Mouse (Mus musculus) hindbrain, embryonic 15.5 days (tissue): ENCODE measurements around the gene Trpc2. TPM values are rescaled to one million over a fixed set of nuclear protein-coding genes. Genes with fewer than 3 reads are reported as not detected.

ENCODE experiments used
- polyA plus RNA-seq: library from polyadenylated mRNA; unstranded; fragments of >200 nt; fragmentation: Nextera tagmentation; extraction: Ambion mirVana; gene quantifications from 2 replicates; pipeline ENCODE4 v1.2.1, GENCODE M21; 2015

The Trpc2 gene
- polyA plus RNA-seq, 1 experiment from 2014 or later: not detected

Other genes starting within 250 kb of the Trpc2 start
- gene Inppl1, start 244.9 kb upstream of the Trpc2 start, polyA plus RNA-seq: 17.2 and 18.2 TPM in 2 replicates
- gene Folr2, start 225.9 kb upstream of the Trpc2 start, polyA plus RNA-seq: 2.4 and 2.9 TPM in 2 replicates
- gene Anapc15, start 219.4 kb upstream of the Trpc2 start, polyA plus RNA-seq: 72.9 and 77.5 TPM in 2 replicates
- 29.8 and 51.4 TPM in 2 replicates for gene Folr1, start 212.3 kb upstream of the Trpc2 start, polyA plus RNA-seq
- gene Lamtor1, start 177.2 kb upstream of the Trpc2 start, polyA plus RNA-seq: 155 and 165 TPM in 2 replicates
- gene Tomt, start 176.8 kb upstream of the Trpc2 start, polyA plus RNA-seq: 0.45 and 0.49 TPM in 2 replicates
- gene Lrrc51, start 149.2 kb upstream of the Trpc2 start, polyA plus RNA-seq: 12.5 and 15.2 TPM in 2 replicates
- 43.3 and 46.5 TPM in 2 replicates for gene Numa1, start 149.0 kb upstream of the Trpc2 start, polyA plus RNA-seq
- gene Il18bp, start 64.4 kb upstream of the Trpc2 start, polyA plus RNA-seq: 4.7 and 5.4 TPM in 2 replicates
- 34.5 and 35.5 TPM in 2 replicates for gene Rnf121, start 17.6 kb upstream of the Trpc2 start, polyA plus RNA-seq
- 26.7 and 28.1 TPM in 2 replicates for gene Xndc1, start 17.6 kb upstream of the Trpc2 start, polyA plus RNA-seq
- gene Xntrpc, start 17.4 kb upstream of the Trpc2 start, polyA plus RNA-seq: 0.51 and 0.99 TPM in 2 replicates
- gene Art1, start 18.6 kb downstream of the Trpc2 start, polyA plus RNA-seq: 0.41 and 0.44 TPM in 2 replicates
- 0.17 and 0.28 TPM in 2 replicates for gene Art5, start 26.4 kb downstream of the Trpc2 start, polyA plus RNA-seq
- gene Chrna10, start 33.7 kb downstream of the Trpc2 start, polyA plus RNA-seq: not detected in 2 replicates
- gene Nup98, start 127.1 kb downstream of the Trpc2 start, polyA plus RNA-seq: 19.0 and 20.6 TPM in 2 replicates
- 59.0 and 64.0 TPM in 2 replicates for gene Pgap2, start 127.1 kb downstream of the Trpc2 start, polyA plus RNA-seq
- gene Rhog, start 172.9 kb downstream of the Trpc2 start, polyA plus RNA-seq: 20.1 and 20.5 TPM in 2 replicates
- 13.6 and 15.1 TPM in 2 replicates for gene Stim1, start 184.7 kb downstream of the Trpc2 start, polyA plus RNA-seq